In genomic region chr2:30078760-30079159, GRCm38 (mm10) we compare ENCODE assay signal across 8 mouse cellular contexts. TPM values are rescaled to one million over a fixed set of nuclear protein-coding genes. Genes with fewer than 3 reads are reported as not detected.
A peak's percentile ranks its signal among the peaks of the same experiment; 100 is the strongest.
DNase-seq lines count a peak whose midpoint lies in the region; ATAC-seq and TF ChIP-seq lines count a peak whose summit lies in the region.
"Had no signal": no experiment of that assay in that cellular context is flagged by ENCODE, and none has a peak within 500 bp of the region (broad histone marks: within the 10 kb centered on the region; RNA-seq: fewer than 3 reads in every experiment).

No protein-coding gene starts in this region.

- peak overlapping the region; percentile 75 for H3K4me3 ChIP-seq in kidney, embryonic 15.5 days (replicated peaks)
- H3K4me3 ChIP-seq in thymus, adult 2 months (ENCODE audit: control insufficient read depth, insufficient read depth, low read length), result no peak overlapping the region
- peak overlapping the region; percentile 70; the same call in 1 of the 2 replicates for H3K4me3 ChIP-seq in intestine, embryonic 16.5 days (ENCODE audit: low read length)
- H3K4me3 ChIP-seq: hindbrain, embryonic 15.5 days had no signal

- intact Hi-C loops in left cerebral cortex, postnatal 25 days (cut with DNase I), result loop anchor here (2.0 kb wide), 1 partner anchor 84 kb away; no protein-coding TSS in a partner anchor

- peak overlapping the region; percentile 97 for H3K4me2 ChIP-seq in kidney, embryonic 15.5 days
- peak overlapping the region; percentile 91 for H3K4me2 ChIP-seq in intestine, embryonic 16.5 days (ENCODE audit: low read depth, low read length)

- peaks cover 14% of the 10 kb centered on the region for H3K4me1 ChIP-seq in kidney, embryonic 15.5 days
- peaks cover 14% of the 10 kb centered on the region for H3K4me1 ChIP-seq in thymus, adult 2 months (replicated peaks; ENCODE audit: control insufficient read depth, insufficient read depth, low read length)
- H3K4me1 ChIP-seq in intestine, embryonic 16.5 days (ENCODE audit: control insufficient read depth, insufficient read depth, low read length), result peaks cover 6% of the 10 kb centered on the region

- H3K27me3 ChIP-seq in kidney, embryonic 15.5 days, result no peaks in the 10 kb centered on the region
- no peaks in the 10 kb centered on the region for H3K27me3 ChIP-seq in thymus, adult 2 months (ENCODE audit: control insufficient read depth, insufficient read depth, low read length)
- H3K27me3 ChIP-seq in intestine, embryonic 16.5 days (replicated peaks; ENCODE audit: control insufficient read depth, insufficient read depth, low read length), result no peaks in the 10 kb centered on the region
- H3K27me3 ChIP-seq: hindbrain, embryonic 15.5 days had no signal

- TF ChIP-seq CTCF in thymus, adult 2 months (IDR thresholded peaks at IDR 0.05; ENCODE audit: borderline replicate concordance, control insufficient read depth, extremely low read depth, insufficient read depth, low read length, poor library complexity), result no peak

- peak overlapping the region; percentile 94; the same call in 1 of the 2 replicates for H3K27ac ChIP-seq in kidney, embryonic 15.5 days
- peak overlapping the region; percentile 21; the same call in 1 of the 2 replicates for H3K27ac ChIP-seq in thymus, adult 2 months (ENCODE audit: control insufficient read depth, insufficient read depth, low read length)
- H3K27ac ChIP-seq in intestine, embryonic 16.5 days (ENCODE audit: low read length), result peak overlapping the region; percentile 84
- H3K27ac ChIP-seq: hindbrain, embryonic 15.5 days had no signal

- TF ChIP-seq POLR2A in thymus, adult 2 months (IDR thresholded peaks at IDR 0.05; ENCODE audit: control insufficient read depth, extremely low read depth, insufficient read depth, low read length, poor library complexity), result no peak

- WGBS in kidney, embryonic 15.5 days, result 69% methylated on average over 4 of the region's 4 CpGs
- WGBS in thymus, adult 2 months, result 82% methylated on average over 4 of the region's 4 CpGs
- WGBS in intestine, embryonic 16.5 days, result 65% methylated on average over 4 of the region's 4 CpGs

- DNase-seq in kidney, adult 8-10 months, result no peak
- no peak for DNase-seq in thymus, adult 2 months
- DNase-seq in thymus, postnatal 4 days, result no peak
- no peak for DNase-seq in left cerebral cortex, postnatal 25 days (ENCODE audit: low spot score in 2 of 2)

- H3K9ac ChIP-seq in kidney, embryonic 15.5 days, result peak overlapping the region; percentile 78
- H3K9ac ChIP-seq in intestine, embryonic 16.5 days (ENCODE audit: low read depth, low read length), result peak overlapping the region; percentile 79
- H3K9ac ChIP-seq: hindbrain, embryonic 15.5 days had no signal

- no peak for ATAC-seq in kidney, embryonic 15.5 days (replicated peaks; ENCODE audit: low FRiP score)
- no peak for ATAC-seq in intestine, embryonic 16.5 days
- no peak for ATAC-seq in monocyte, adult 5-6 weeks (replicated peaks; ENCODE audit: insufficient number of reproducible peaks, low FRiP score, low TSS enrichment, poor library complexity, severe bottlenecking)

- H3K36me3 ChIP-seq in kidney, embryonic 15.5 days, result peaks cover 8% of the 10 kb centered on the region
- H3K36me3 ChIP-seq in thymus, adult 2 months (ENCODE audit: control insufficient read depth, insufficient read depth, low read length), result no peaks in the 10 kb centered on the region
- H3K36me3 ChIP-seq in intestine, embryonic 16.5 days (ENCODE audit: control insufficient read depth, insufficient read depth, low read length), result no peaks in the 10 kb centered on the region; the same call in 1 of the 2 replicates
- H3K36me3 ChIP-seq: hindbrain, embryonic 15.5 days had no signal

- no peaks in the 10 kb centered on the region for H3K9me3 ChIP-seq in kidney, embryonic 15.5 days (replicated peaks)
- H3K9me3 ChIP-seq in intestine, embryonic 16.5 days (ENCODE audit: control insufficient read depth, low read length), result no peaks in the 10 kb centered on the region
- H3K9me3 ChIP-seq: hindbrain, embryonic 15.5 days had no signal

RNA-seq across cellular contexts. Expression of gene Pkn3, which starts 1.3 kb away (rescaled TPM):
- polyA plus RNA-seq in kidney, embryonic 15.5 days (2015; fragmentation: Nextera tagmentation; extraction: Ambion mirVana), result 11.5 and 13.2 TPM in 2 replicates
- 8.0 and 8.8 TPM in 2 replicates for polyA plus RNA-seq in thymus, adult 2 months (2012; rRNA removed)
- polyA plus RNA-seq in intestine, embryonic 16.5 days (2015; fragmentation: Nextera tagmentation; extraction: Ambion mirVana), result 10.4 and 10.8 TPM in 2 replicates
- 0.38 to 1.1 TPM (median 0.39 TPM) in 3 replicates for total RNA-seq in monocyte, adult 5-6 weeks (2017)
- 1 to 10 TPM; 1.6 to 2.4 TPM for total RNA-seq in left cerebral cortex, postnatal 25 days (2021)

RNA-seq across cellular contexts. Expression of gene Zdhhc12, which starts 14.7 kb away (rescaled TPM):
- 35.2 and 37.7 TPM in 2 replicates for polyA plus RNA-seq in kidney, embryonic 15.5 days (2015; fragmentation: Nextera tagmentation; extraction: Ambion mirVana)
- 146 and 160 TPM in 2 replicates for polyA plus RNA-seq in thymus, adult 2 months (2012; rRNA removed)
- polyA plus RNA-seq in intestine, embryonic 16.5 days (2015; fragmentation: Nextera tagmentation; extraction: Ambion mirVana), result 79.0 and 86.2 TPM in 2 replicates
- 2.6 to 7.1 TPM (median 6.6 TPM) in 3 replicates for total RNA-seq in monocyte, adult 5-6 weeks (2017)
- total RNA-seq in left cerebral cortex, postnatal 25 days (2021), result 1 to 10 TPM; 8.5 to 8.8 TPM

RNA-seq across cellular contexts. Expression of gene Set, which starts 21.6 kb away (rescaled TPM):
- 486 and 529 TPM in 2 replicates for polyA plus RNA-seq in kidney, embryonic 15.5 days (2015; fragmentation: Nextera tagmentation; extraction: Ambion mirVana)
- 71.7 and 103 TPM in 2 replicates for polyA plus RNA-seq in thymus, adult 2 months (2012; rRNA removed)
- polyA plus RNA-seq in intestine, embryonic 16.5 days (2015; fragmentation: Nextera tagmentation; extraction: Ambion mirVana), result 329 and 361 TPM in 2 replicates
- 427 to 462 TPM (median 441 TPM) in 3 replicates for total RNA-seq in monocyte, adult 5-6 weeks (2017)
- total RNA-seq in left cerebral cortex, postnatal 25 days (2021), result 100 to 1,000 TPM; 186 to 193 TPM

RNA-seq across cellular contexts. Expression of gene Wdr34, which starts 30.1 kb away (rescaled TPM):
- polyA plus RNA-seq in kidney, embryonic 15.5 days (2015; fragmentation: Nextera tagmentation; extraction: Ambion mirVana), result 34.8 and 40.7 TPM in 2 replicates
- 18.3 and 23.1 TPM in 2 replicates for polyA plus RNA-seq in thymus, adult 2 months (2012; rRNA removed)
- polyA plus RNA-seq in intestine, embryonic 16.5 days (2015; fragmentation: Nextera tagmentation; extraction: Ambion mirVana), result 19.7 and 21.9 TPM in 2 replicates
- total RNA-seq in monocyte, adult 5-6 weeks (2017), result not detected in 3 replicates
- total RNA-seq in left cerebral cortex, postnatal 25 days (2021), result 10 to 100 TPM; 37.4 to 37.9 TPM

RNA-seq across cellular contexts. Expression of gene Zer1, which starts 45.6 kb away (rescaled TPM):
- 7.2 and 8.6 TPM in 2 replicates for polyA plus RNA-seq in kidney, embryonic 15.5 days (2015; fragmentation: Nextera tagmentation; extraction: Ambion mirVana)
- 140 and 153 TPM in 2 replicates for polyA plus RNA-seq in thymus, adult 2 months (2012; rRNA removed)
- polyA plus RNA-seq in intestine, embryonic 16.5 days (2015; fragmentation: Nextera tagmentation; extraction: Ambion mirVana), result 3.3 and 3.7 TPM in 2 replicates
- total RNA-seq in monocyte, adult 5-6 weeks (2017), result 10.0 to 26.5 TPM (median 12.6 TPM) in 3 replicates
- total RNA-seq in left cerebral cortex, postnatal 25 days (2021), result 100 to 1,000 TPM; 152 TPM

Comparison
In these comparisons a context has a peak if more than half of its experiments do, and no peak if none do; other contexts are left out.
1. H3K27ac ChIP-seq: peak in every context shown above with its lines; median percentile 94 in kidney, embryonic 15.5 days; 84 in intestine, embryonic 16.5 days; 21 in thymus, adult 2 months.